Mouse (Mus musculus) intestine, embryonic 16.5 days (tissue): ENCODE measurements around the gene Tap2. TPM values are rescaled to one million over a fixed set of nuclear protein-coding genes. Genes with fewer than 3 reads are reported as not detected.

Source experiments
- ATAC-seq: fragments of 200-750 bp; cut with Nextera tagmentation; 2 replicates; pipeline ENCODE4 v1.8.0; 2017; ENCODE audit warnings: moderate TSS enrichment, moderate library complexity
- H3K27ac ChIP-seq: fragments of 300-500 bp; sonication (generic); 2 replicates; pipeline ENCODE4 v1.5.1; 2014; ENCODE audit warnings: mild to moderate bottlenecking, low read length
- H3K27me3 ChIP-seq: fragments of 300-500 bp; sonication (generic); replicated peaks from 2 replicates; pipeline ENCODE4 v1.6.1; 2014; ENCODE audit warnings: low read length, control low read depth, mixed read lengths; ENCODE audit not compliant: control insufficient read depth, insufficient read depth
- H3K36me3 ChIP-seq: fragments of 300-500 bp; sonication (generic); 2 replicates; pipeline ENCODE4 v1.6.1; 2014; ENCODE audit warnings: low read length, control low read depth; ENCODE audit not compliant: control insufficient read depth, insufficient read depth
- H3K4me1 ChIP-seq: fragments of 300-500 bp; sonication (generic); 2 replicates; pipeline ENCODE4 v1.6.1; 2014; ENCODE audit warnings: low read length, control low read depth, mixed read lengths; ENCODE audit not compliant: control insufficient read depth, insufficient read depth
- H3K4me2 ChIP-seq: fragments of 300-500 bp; sonication (generic); 2 replicates; pipeline ENCODE4 v1.6.1; 2014; ENCODE audit warnings: low read depth, low read length, control low read depth
- H3K4me3 ChIP-seq: fragments of 300-500 bp; sonication (generic); 2 replicates; pipeline ENCODE4 v1.5.1; 2014; ENCODE audit warnings: mild to moderate bottlenecking, low read length
- H3K9ac ChIP-seq: fragments of 300-500 bp; sonication (generic); 2 replicates; pipeline ENCODE4 v1.6.1; 2014; ENCODE audit warnings: low read depth, low read length
- H3K9me3 ChIP-seq: fragments of 300-500 bp; sonication (generic); 2 replicates; pipeline ENCODE4 v1.6.1; 2016; ENCODE audit warnings: low read length, control low read depth; ENCODE audit not compliant: control insufficient read depth
- WGBS: fragments of 180-500 bp; shearing (Covaris S2); extraction: QIAGEN DNeasy Blood & Tissue Kit; methylation state at CpG from one replicate; pipeline ENCODE4 v1.1.7; 2014; 5-methylcytosine and 5-hydroxymethylcytosine counted together
- polyA plus RNA-seq: library from polyadenylated mRNA; unstranded; fragments of >200 nt; fragmentation: Nextera tagmentation; extraction: Ambion mirVana; gene quantifications from 2 replicates; pipeline ENCODE4 v1.2.1, GENCODE M21; 2015

Gene Tap2
- polyA plus RNA-seq, 1 experiment from 2014 or later, result 9.1 TPM

- WGBS, result 78% methylated on average over 5 of the region's 5 CpGs
- Histone ChIP-seq H3K9ac (no peak overlapping the region), H3K4me3 (no peak overlapping the region), H3K27ac (no peak overlapping the region), H3K27me3 (no peaks in the 10 kb centered on the region), H3K4me1 (no peaks in the 10 kb centered on the region), H3K36me3 (no peaks in the 10 kb centered on the region), H3K9me3 (peaks cover 1% of the 10 kb centered on the region; the same call in 1 of the 2 replicates), H3K4me2 (no peak overlapping the region)
- no peak for ATAC-seq
These were observed 33.4 kb downstream of the Tap2 start for GRCm38 (mm10) chr17:34236691-34237090.

DNA sequence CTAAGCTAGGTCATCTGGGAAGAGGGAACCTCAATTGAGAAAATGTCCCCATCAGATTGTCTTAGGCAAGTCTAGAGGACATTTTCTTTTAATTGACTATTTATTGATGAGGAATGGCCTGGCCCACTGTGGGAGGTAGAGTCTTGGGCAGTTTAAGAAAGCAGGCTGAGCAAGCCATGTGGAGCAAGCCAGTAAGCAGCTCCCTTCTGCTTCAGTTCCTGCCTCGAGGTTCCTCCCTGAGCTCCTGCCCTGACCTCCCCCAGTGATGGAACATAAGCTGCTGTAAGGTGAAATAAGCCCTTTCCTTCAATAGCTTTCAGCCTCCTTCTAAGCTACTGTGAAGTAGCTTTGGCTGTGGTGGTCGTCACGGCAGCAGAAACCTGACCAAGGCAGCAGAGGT lies 34.4 kb downstream of the Tap2 start:
- Histone ChIP-seq H3K9me3 (peaks cover 5% of the 10 kb centered on the region; the same call in 1 of the 2 replicates), H3K36me3 (no peaks in the 10 kb centered on the region), H3K4me3 (no peak overlapping the region), H3K27ac (no peak overlapping the region), H3K27me3 (no peaks in the 10 kb centered on the region), H3K4me1 (no peaks in the 10 kb centered on the region), H3K4me2 (no peak overlapping the region), H3K9ac (no peak overlapping the region)
- no peak for ATAC-seq
- 80% methylated on average over 3 of the region's 3 CpGs for WGBS

DNA sequence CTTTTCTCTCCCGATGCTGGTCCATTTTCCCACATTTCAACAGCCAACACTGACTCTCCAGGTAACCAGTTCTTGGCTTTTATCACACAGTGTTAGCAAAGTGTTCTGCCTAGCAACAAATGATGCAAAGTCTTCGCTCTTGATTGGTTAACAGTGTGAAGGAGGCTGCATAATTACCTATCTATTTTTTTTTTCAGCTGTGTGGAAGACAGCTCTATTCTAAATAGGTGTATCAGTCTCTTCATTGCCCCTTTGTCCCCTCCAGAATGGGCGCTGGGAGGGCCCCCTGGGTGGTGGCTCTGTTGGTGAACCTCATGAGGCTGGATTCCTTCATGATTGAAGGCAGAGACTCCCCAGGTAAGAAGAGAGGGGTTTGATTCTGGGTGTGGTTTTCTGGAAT lies 35.4 kb downstream of the Tap2 start, which contains the start of gene H2-Ob:
Gene H2-Ob (plus strand): TSS at position 198 of the 400 bp plus-strand sequence.
- Histone ChIP-seq H3K27me3 (no peaks in the 10 kb centered on the region), H3K4me3 (no peak within 1 kb of the TSS), H3K4me1 (no peaks in the 10 kb centered on the region), H3K36me3 (no peaks in the 10 kb centered on the region), H3K9ac (no peak within 1 kb of the TSS), H3K27ac (peak within 1 kb of the TSS; percentile 33; the same call in 1 of the 2 replicates), H3K4me2 (no peak within 1 kb of the TSS), H3K9me3 (peaks cover 5% of the 10 kb centered on the region; the same call in 1 of the 2 replicates)
- 55% methylated on average over 3 of the region's 3 CpGs for WGBS
- ATAC-seq, result no peak

GRCm38 (mm10) chr17:34239601-34240041 lies 36.3 kb downstream of the Tap2 start:
- 53% methylated on average over 10 of the region's 10 CpGs for WGBS
- Histone ChIP-seq H3K4me3 (no peak overlapping the region), H3K9ac (no peak overlapping the region), H3K27me3 (no peaks in the 10 kb centered on the region), H3K27ac (peak overlapping the region; percentile 33; the same call in 1 of the 2 replicates), H3K4me2 (no peak overlapping the region; the same call in 1 of the 2 replicates), H3K4me1 (no peaks in the 10 kb centered on the region), H3K9me3 (peaks cover 5% of the 10 kb centered on the region; the same call in 1 of the 2 replicates), H3K36me3 (no peaks in the 10 kb centered on the region)
- ATAC-seq, result no peak

GRCm38 (mm10) chr17:34240366-34240765 lies 37.0 kb downstream of the Tap2 start:
- no peak overlapping the region for H3K9ac ChIP-seq
- H3K27ac ChIP-seq, result no peak overlapping the region
- no peak overlapping the region for H3K4me2 ChIP-seq
- ATAC-seq, result no peak
- no peaks in the 10 kb centered on the region for H3K27me3 ChIP-seq
- no peaks in the 10 kb centered on the region for H3K36me3 ChIP-seq
- no peak overlapping the region for H3K4me3 ChIP-seq
- WGBS, result 61% methylated on average over 3 of the region's 3 CpGs
- peaks cover 5% of the 10 kb centered on the region; the same call in 1 of the 2 replicates for H3K9me3 ChIP-seq
- no peaks in the 10 kb centered on the region for H3K4me1 ChIP-seq

GRCm38 (mm10) chr17:34240916-34241315 lies 37.6 kb downstream of the Tap2 start:
- ATAC-seq, result no peak
- WGBS, result 71% methylated on average over 6 of the region's 6 CpGs

DNA sequence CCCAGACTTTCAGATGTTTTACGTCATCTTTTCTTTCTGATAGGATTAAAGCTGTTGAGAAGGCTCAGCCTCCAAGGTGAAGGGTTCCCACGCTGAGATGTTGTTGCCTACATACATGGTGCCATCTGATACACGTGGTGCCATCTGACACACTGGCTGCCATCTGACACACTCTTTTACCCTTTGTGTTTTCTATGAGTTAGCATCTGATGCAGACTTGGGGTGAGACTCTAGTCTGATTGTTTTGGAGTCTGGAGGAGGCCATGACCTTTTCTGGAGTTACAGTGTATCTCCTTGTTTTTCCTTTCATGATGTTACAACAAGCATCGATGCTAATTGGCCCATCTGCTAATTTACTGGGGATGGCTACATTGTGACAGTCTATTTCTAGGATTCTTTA lies 41.3 kb downstream of the Tap2 start:
- no peaks in the 10 kb centered on the region; the same call in 1 of the 2 replicates for H3K27me3 ChIP-seq
- H3K36me3 ChIP-seq, result no peaks in the 10 kb centered on the region
- H3K4me3 ChIP-seq, result no peak overlapping the region
- H3K27ac ChIP-seq, result no peak overlapping the region
- ATAC-seq, result no peak
- WGBS, result 73% methylated on average over 4 of the region's 4 CpGs
- no peak overlapping the region for H3K4me2 ChIP-seq
- H3K9ac ChIP-seq, result no peak overlapping the region
- peaks cover 5% of the 10 kb centered on the region; the same call in 1 of the 2 replicates for H3K9me3 ChIP-seq
- no peaks in the 10 kb centered on the region for H3K4me1 ChIP-seq

More at GRCm38 (mm10) chr17:34240916-34241315, 37.6 kb downstream of the Tap2 start:
- Histone ChIP-seq H3K4me3 (no peak overlapping the region), H3K9ac (no peak overlapping the region), H3K36me3 (no peaks in the 10 kb centered on the region), H3K9me3 (peaks cover 5% of the 10 kb centered on the region; the same call in 1 of the 2 replicates), H3K27me3 (no peaks in the 10 kb centered on the region), H3K27ac (no peak overlapping the region), H3K4me1 (no peaks in the 10 kb centered on the region), H3K4me2 (no peak overlapping the region)

GRCm38 (mm10) chr17:34247047-34247446 lies 43.7 kb downstream of the Tap2 start:
- H3K9ac ChIP-seq, result no peak overlapping the region
- 0 out of 2 replicates have a peak, but pooled peaks cover under 1% of the 10 kb centered on the region for H3K9me3 ChIP-seq
- no peaks in the 10 kb centered on the region for H3K36me3 ChIP-seq
- no peaks in the 10 kb centered on the region for H3K4me1 ChIP-seq
- H3K4me3 ChIP-seq, result no peak overlapping the region
- no peak overlapping the region for H3K27ac ChIP-seq
- ATAC-seq, result no peak
- H3K27me3 ChIP-seq, result no peaks in the 10 kb centered on the region; the same call in 1 of the 2 replicates
- WGBS, result 88% methylated on average over 3 of the region's 3 CpGs
- no peak overlapping the region for H3K4me2 ChIP-seq

DNA sequence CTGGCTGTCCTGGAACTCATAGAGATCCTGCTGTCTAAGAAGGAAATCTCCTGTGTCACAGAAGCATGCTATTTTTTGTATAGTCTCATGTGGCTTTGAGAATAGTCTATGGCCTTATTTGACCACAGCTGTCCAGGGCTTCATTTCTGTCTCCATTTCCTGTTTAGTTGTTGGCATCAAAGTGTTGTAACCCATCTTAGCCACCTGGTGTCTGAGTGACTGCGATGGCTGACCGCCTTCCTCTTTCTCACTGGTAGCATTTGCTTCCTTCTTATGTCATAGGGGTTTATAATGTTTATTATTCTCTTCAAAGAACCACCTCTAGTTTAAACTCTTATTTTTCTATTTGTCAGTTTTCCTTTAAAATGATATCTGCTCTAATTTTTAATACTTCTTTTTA lies 45.4 kb downstream of the Tap2 start:
- no peaks in the 10 kb centered on the region for H3K4me1 ChIP-seq
- 47% methylated on average over 2 of the region's 2 CpGs for WGBS
- no peaks in the 10 kb centered on the region for H3K9me3 ChIP-seq
- H3K4me2 ChIP-seq, result no peak overlapping the region
- no peaks in the 10 kb centered on the region for H3K36me3 ChIP-seq
- no peak overlapping the region for H3K27ac ChIP-seq
- H3K4me3 ChIP-seq, result no peak overlapping the region
- H3K27me3 ChIP-seq, result no peaks in the 10 kb centered on the region; the same call in 1 of the 2 replicates
- no peak for ATAC-seq
- H3K9ac ChIP-seq, result no peak overlapping the region

DNA sequence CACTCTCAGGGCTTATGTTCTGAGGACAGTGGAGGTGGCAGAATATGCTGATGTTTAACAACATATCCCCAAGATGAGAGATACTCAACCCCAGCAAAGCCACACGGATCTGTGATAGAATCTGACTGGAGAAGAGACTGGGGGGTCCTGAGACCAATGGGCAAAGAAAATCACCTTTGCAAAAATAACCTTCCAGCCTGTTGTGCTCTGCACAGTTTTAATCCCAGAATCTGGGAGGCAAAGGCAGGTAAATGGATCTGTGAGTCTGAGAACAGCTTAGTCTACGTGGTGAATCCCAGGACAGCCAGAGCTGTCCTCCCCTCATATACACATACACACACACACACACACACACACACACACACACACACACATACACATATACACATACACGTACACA lies 46.0 kb downstream of the Tap2 start:
- H3K4me2 ChIP-seq, result no peak overlapping the region
- H3K4me3 ChIP-seq, result no peak overlapping the region
- H3K27ac ChIP-seq, result no peak overlapping the region
- 36% methylated on average over 3 of the region's 3 CpGs for WGBS
- H3K9ac ChIP-seq, result no peak overlapping the region
- no peak for ATAC-seq
- no peaks in the 10 kb centered on the region for H3K9me3 ChIP-seq
- H3K36me3 ChIP-seq, result no peaks in the 10 kb centered on the region
- H3K4me1 ChIP-seq, result no peaks in the 10 kb centered on the region
- no peaks in the 10 kb centered on the region; the same call in 1 of the 2 replicates for H3K27me3 ChIP-seq
